Mouse (Mus musculus): Measurements from ENCODE around the gene Slc9a9. TPM values are rescaled to one million over a fixed set of nuclear protein-coding genes. Genes with fewer than 3 reads are reported as not detected.

Gene Slc9a9
- polyA plus RNA-seq, 1 experiment: 4.4 TPM

GRCm38 (mm10) chr9:94723631-94724030, 53.9 kb downstream of the Slc9a9 start:
- Histone ChIP-seq H3K79me2 (ENCODE audit: control insufficient read depth, insufficient read depth) (no peaks in the 10 kb centered on the region), H3K36me3 (ENCODE audit: control insufficient read depth, insufficient read depth) (no peaks in the 10 kb centered on the region), H3K4me3 (ENCODE audit: insufficient read depth, poor library complexity, severe bottlenecking) (no peak overlapping the region), H3ac (ENCODE audit: control insufficient read depth, insufficient read length, low read depth) (no peak overlapping the region), H3K27me3 (ENCODE audit: control insufficient read depth, insufficient read depth, insufficient read length) (no peaks in the 10 kb centered on the region), H3K79me3 (ENCODE audit: low read depth) (no peaks in the 10 kb centered on the region)
- no peak for TF ChIP-seq MYOD1 (IDR thresholded peaks at IDR 0.05; ENCODE audit: control insufficient read depth, insufficient read length, low read depth)
- no peak for TF ChIP-seq USF1 (IDR thresholded peaks at IDR 0.05; ENCODE audit: low read depth)
- no peak for TF ChIP-seq CTCF (IDR thresholded peaks at IDR 0.05; ENCODE audit: control insufficient read depth, insufficient read depth, insufficient read length)
- no peak for TF ChIP-seq MAX (IDR thresholded peaks at IDR 0.05)
- TF ChIP-seq MYOG (IDR thresholded peaks at IDR 0.05; ENCODE audit: control insufficient read depth, extremely low read depth, insufficient read length): no peak
- no peak for TF ChIP-seq FOSL1 (IDR thresholded peaks at IDR 0.05; ENCODE audit: insufficient read depth, low read length, poor library complexity, severe bottlenecking)
- no peak for TF ChIP-seq CEBPB (IDR thresholded peaks at IDR 0.05; ENCODE audit: low read depth)

GRCm38 (mm10) chr9:94725121-94725520, 55.4 kb downstream of the Slc9a9 start:
- TF ChIP-seq MAX (IDR thresholded peaks at IDR 0.05) (no peak), FOSL1 (IDR thresholded peaks at IDR 0.05; ENCODE audit: insufficient read depth, low read length, poor library complexity, severe bottlenecking) (no peak), CTCF (IDR thresholded peaks at IDR 0.05; ENCODE audit: control insufficient read depth, insufficient read depth, insufficient read length) (no peak)
- H3K4me3 ChIP-seq (ENCODE audit: insufficient read depth, poor library complexity, severe bottlenecking): no peak overlapping the region
- no peak overlapping the region for H3ac ChIP-seq (ENCODE audit: control insufficient read depth, insufficient read length, low read depth)
- H3K79me2 ChIP-seq (ENCODE audit: control insufficient read depth, insufficient read depth): no peaks in the 10 kb centered on the region
- H3K79me3 ChIP-seq (ENCODE audit: low read depth): no peaks in the 10 kb centered on the region
- H3K27me3 ChIP-seq (ENCODE audit: control insufficient read depth, insufficient read depth, insufficient read length): no peaks in the 10 kb centered on the region
- H3K36me3 ChIP-seq (ENCODE audit: control insufficient read depth, insufficient read depth): no peaks in the 10 kb centered on the region

GRCm38 (mm10) chr9:94727457-94727856, 57.7 kb downstream of the Slc9a9 start:
- Histone ChIP-seq H3K27me3 (ENCODE audit: control insufficient read depth, insufficient read depth, insufficient read length) (no peaks in the 10 kb centered on the region), H3K36me3 (ENCODE audit: control insufficient read depth, insufficient read depth) (no peaks in the 10 kb centered on the region), H3ac (ENCODE audit: control insufficient read depth, insufficient read length, low read depth) (no peak overlapping the region), H3K79me3 (ENCODE audit: low read depth) (no peaks in the 10 kb centered on the region), H3K79me2 (ENCODE audit: control insufficient read depth, insufficient read depth) (no peaks in the 10 kb centered on the region), H3K4me3 (ENCODE audit: insufficient read depth, poor library complexity, severe bottlenecking) (no peak overlapping the region)
- TF ChIP-seq CTCF (IDR thresholded peaks at IDR 0.05; ENCODE audit: control insufficient read depth, insufficient read depth, insufficient read length) (no peak), CEBPB (IDR thresholded peaks at IDR 0.05; ENCODE audit: low read depth) (no peak), USF1 (IDR thresholded peaks at IDR 0.05; ENCODE audit: low read depth) (no peak), MAX (IDR thresholded peaks at IDR 0.05) (no peak), MYOG (IDR thresholded peaks at IDR 0.05; ENCODE audit: control insufficient read depth, extremely low read depth, insufficient read length) (no peak), FOSL1 (IDR thresholded peaks at IDR 0.05; ENCODE audit: insufficient read depth, low read length, poor library complexity, severe bottlenecking) (no peak), MYOD1 (IDR thresholded peaks at IDR 0.05; ENCODE audit: control insufficient read depth, insufficient read length, low read depth) (no peak)

GRCm38 (mm10) chr9:94730396-94730795, 60.7 kb downstream of the Slc9a9 start:
- no peak overlapping the region for H3K4me3 ChIP-seq (ENCODE audit: insufficient read depth, poor library complexity, severe bottlenecking)
- H3K79me2 ChIP-seq (ENCODE audit: control insufficient read depth, insufficient read depth): no peaks in the 10 kb centered on the region
- no peaks in the 10 kb centered on the region for H3K27me3 ChIP-seq (ENCODE audit: control insufficient read depth, insufficient read depth, insufficient read length)
- no peak overlapping the region for H3ac ChIP-seq (ENCODE audit: control insufficient read depth, insufficient read length, low read depth)
- H3K36me3 ChIP-seq (ENCODE audit: control insufficient read depth, insufficient read depth): no peaks in the 10 kb centered on the region
- no peaks in the 10 kb centered on the region for H3K79me3 ChIP-seq (ENCODE audit: low read depth)
- TF ChIP-seq MYOG (IDR thresholded peaks at IDR 0.05; ENCODE audit: control insufficient read depth, extremely low read depth, insufficient read length) (no peak), USF1 (IDR thresholded peaks at IDR 0.05; ENCODE audit: low read depth) (no peak)

- TF ChIP-seq USF1 (IDR thresholded peaks at IDR 0.05; ENCODE audit: low read depth) (no peak), MYOG (IDR thresholded peaks at IDR 0.05; ENCODE audit: control insufficient read depth, extremely low read depth, insufficient read length) (no peak), MAX (IDR thresholded peaks at IDR 0.05) (no peak), FOSL1 (IDR thresholded peaks at IDR 0.05; ENCODE audit: insufficient read depth, low read length, poor library complexity, severe bottlenecking) (no peak), MYOD1 (IDR thresholded peaks at IDR 0.05; ENCODE audit: control insufficient read depth, insufficient read length, low read depth) (no peak), CTCF (IDR thresholded peaks at IDR 0.05; ENCODE audit: control insufficient read depth, insufficient read depth, insufficient read length) (no peak), CEBPB (IDR thresholded peaks at IDR 0.05; ENCODE audit: low read depth) (no peak)
- Histone ChIP-seq H3K79me2 (ENCODE audit: control insufficient read depth, insufficient read depth) (no peaks in the 10 kb centered on the region), H3ac (ENCODE audit: control insufficient read depth, insufficient read length, low read depth) (no peak overlapping the region), H3K79me3 (ENCODE audit: low read depth) (no peaks in the 10 kb centered on the region), H3K4me3 (ENCODE audit: insufficient read depth, poor library complexity, severe bottlenecking) (no peak overlapping the region), H3K27me3 (ENCODE audit: control insufficient read depth, insufficient read depth, insufficient read length) (no peaks in the 10 kb centered on the region), H3K36me3 (ENCODE audit: control insufficient read depth, insufficient read depth) (no peaks in the 10 kb centered on the region)
These were observed 62.4 kb downstream of the Slc9a9 start for GRCm38 (mm10) chr9:94732136-94732535.

- Histone ChIP-seq H3K36me3 (ENCODE audit: control insufficient read depth, insufficient read depth) (no peaks in the 10 kb centered on the region), H3K27me3 (ENCODE audit: control insufficient read depth, insufficient read depth, insufficient read length) (no peaks in the 10 kb centered on the region), H3K79me2 (ENCODE audit: control insufficient read depth, insufficient read depth) (no peaks in the 10 kb centered on the region), H3K79me3 (ENCODE audit: low read depth) (no peaks in the 10 kb centered on the region), H3K4me3 (ENCODE audit: insufficient read depth, poor library complexity, severe bottlenecking) (no peak overlapping the region), H3ac (ENCODE audit: control insufficient read depth, insufficient read length, low read depth) (no peak overlapping the region)
- TF ChIP-seq FOSL1 (IDR thresholded peaks at IDR 0.05; ENCODE audit: insufficient read depth, low read length, poor library complexity, severe bottlenecking): no peak
These were observed 63.0 kb downstream of the Slc9a9 start for GRCm38 (mm10) chr9:94732599-94733287.

Data from C2C12 (cell line).